Mouse (Mus musculus) stomach, embryonic 15.5 days (tissue): ENCODE results near the gene Myo1h. TPM values are rescaled to one million over a fixed set of nuclear protein-coding genes. Genes with fewer than 3 reads are reported as not detected.

ENCODE experiments used
- ATAC-seq: fragments of 200-750 bp; cut with Nextera tagmentation; 2 replicates; pipeline ENCODE4 v1.8.0; 2017; ENCODE audit warnings: low read depth, moderate number of reproducible peaks, moderate TSS enrichment; ENCODE audit not compliant: insufficient read depth, low FRiP score
- H3K27ac ChIP-seq: fragments of 300-500 bp; sonication (generic); 2 replicates; pipeline ENCODE4 v1.5.1; 2015; ENCODE audit warnings: mild to moderate bottlenecking, inconsistent platforms
- H3K27me3 ChIP-seq: fragments of 300-500 bp; sonication (generic); replicated peaks from 2 replicates; pipeline ENCODE4 v1.6.1; 2015; ENCODE audit warnings: inconsistent platforms
- H3K36me3 ChIP-seq: fragments of 300-500 bp; sonication (generic); 2 replicates; pipeline ENCODE4 v1.6.1; 2015; ENCODE audit warnings: inconsistent platforms
- H3K4me1 ChIP-seq: fragments of 300-500 bp; sonication (generic); 2 replicates; pipeline ENCODE4 v1.6.1; 2015; ENCODE audit warnings: inconsistent platforms
- H3K4me2 ChIP-seq: fragments of 300-500 bp; sonication (generic); 2 replicates; pipeline ENCODE4 v1.6.1; 2015; ENCODE audit warnings: mild to moderate bottlenecking, inconsistent platforms
- H3K4me3 ChIP-seq: fragments of 300-500 bp; sonication (generic); replicated peaks from 2 replicates; pipeline ENCODE4 v1.5.1; 2015; ENCODE audit warnings: inconsistent platforms
- H3K9ac ChIP-seq: fragments of 300-500 bp; sonication (generic); 2 replicates; pipeline ENCODE4 v1.6.1; 2015; ENCODE audit warnings: inconsistent platforms
- H3K9me3 ChIP-seq: fragments of 300-500 bp; sonication (generic); 2 replicates; pipeline ENCODE4 v1.6.1; 2016; ENCODE audit warnings: inconsistent platforms
- WGBS: fragments of 180-500 bp; shearing (Covaris S2); methylation state at CpG from one replicate; pipeline ENCODE4 v1.1.7; 2015; 5-methylcytosine and 5-hydroxymethylcytosine counted together
- polyA plus RNA-seq: library from polyadenylated mRNA; unstranded; fragments of >200 nt; fragmentation: Nextera tagmentation; extraction: Ambion mirVana; gene quantifications from 2 replicates; pipeline ENCODE4 v1.2.1, GENCODE M21; 2015

Gene Myo1h
- polyA plus RNA-seq, 1 experiment from 2014 or later = 5.5 TPM

GRCm38 (mm10) chr5:114298212-114298894 lies 9.4 kb downstream of the Myo1h start:
- Histone ChIP-seq H3K4me1 (peaks cover 6% of the 10 kb centered on the region; the same call in 1 of the 2 replicates), H3K4me2 (no peak overlapping the region), H3K9ac (no peak overlapping the region), H3K27me3 (no peaks in the 10 kb centered on the region), H3K4me3 (no peak overlapping the region), H3K36me3 (no peaks in the 10 kb centered on the region), H3K27ac (no peak overlapping the region), H3K9me3 (no peaks in the 10 kb centered on the region)
- WGBS = 50% methylated on average over 18 of the region's 18 CpGs
- no peak for ATAC-seq

- no peaks in the 10 kb centered on the region for H3K27me3 ChIP-seq
- H3K9me3 ChIP-seq = no peaks in the 10 kb centered on the region
- no peak overlapping the region for H3K4me3 ChIP-seq
- no peak overlapping the region for H3K9ac ChIP-seq
- no peak overlapping the region for H3K4me2 ChIP-seq
- no peak overlapping the region for H3K27ac ChIP-seq
- H3K36me3 ChIP-seq = no peaks in the 10 kb centered on the region
- no peak for ATAC-seq
- H3K4me1 ChIP-seq = peaks cover 6% of the 10 kb centered on the region; the same call in 1 of the 2 replicates
- 66% methylated on average over 22 of the region's 22 CpGs for WGBS
Observed at GRCm38 (mm10) chr5:114299156-114299855, 10.3 kb downstream of the Myo1h start.

GRCm38 (mm10) chr5:114299883-114300610 lies 11.1 kb downstream of the Myo1h start:
- 85% methylated on average over 24 of the region's 24 CpGs for WGBS
- Histone ChIP-seq H3K27ac (no peak overlapping the region), H3K36me3 (no peaks in the 10 kb centered on the region), H3K4me1 (peaks cover 6% of the 10 kb centered on the region; the same call in 1 of the 2 replicates), H3K9me3 (no peaks in the 10 kb centered on the region), H3K27me3 (no peaks in the 10 kb centered on the region), H3K4me3 (no peak overlapping the region), H3K4me2 (no peak overlapping the region), H3K9ac (no peak overlapping the region)
- no peak for ATAC-seq

GRCm38 (mm10) chr5:114303166-114303565 lies 14.2 kb downstream of the Myo1h start:
- Histone ChIP-seq H3K27ac (no peak overlapping the region), H3K4me2 (no peak overlapping the region), H3K4me1 (peaks cover 5% of the 10 kb centered on the region; the same call in 1 of the 2 replicates), H3K9ac (no peak overlapping the region), H3K4me3 (no peak overlapping the region), H3K27me3 (no peaks in the 10 kb centered on the region), H3K9me3 (no peaks in the 10 kb centered on the region), H3K36me3 (no peaks in the 10 kb centered on the region)
- WGBS = 72% methylated on average over 6 of the region's 6 CpGs
- ATAC-seq = no peak

- H3K27ac ChIP-seq = no peak overlapping the region
- no peak overlapping the region for H3K9ac ChIP-seq
- no peak for ATAC-seq
- 51% methylated on average over 5 of the region's 5 CpGs for WGBS
- H3K36me3 ChIP-seq = no peaks in the 10 kb centered on the region
- no peaks in the 10 kb centered on the region for H3K27me3 ChIP-seq
- no peak overlapping the region for H3K4me2 ChIP-seq
- H3K9me3 ChIP-seq = no peaks in the 10 kb centered on the region
- H3K4me1 ChIP-seq = peaks cover 6% of the 10 kb centered on the region
- H3K4me3 ChIP-seq = no peak overlapping the region
Observed at GRCm38 (mm10) chr5:114306496-114306895, 17.5 kb downstream of the Myo1h start.

- Histone ChIP-seq H3K4me2 (peak overlapping the region; percentile 51), H3K27ac (no peak overlapping the region), H3K9ac (no peak overlapping the region), H3K27me3 (no peaks in the 10 kb centered on the region), H3K4me3 (peak overlapping the region; percentile 26), H3K9me3 (no peaks in the 10 kb centered on the region), H3K4me1 (peaks cover 6% of the 10 kb centered on the region), H3K36me3 (no peaks in the 10 kb centered on the region)
- WGBS = 29% methylated on average over 18 of the region's 18 CpGs
- no peak for ATAC-seq
Observed at GRCm38 (mm10) chr5:114308765-114309679, 20.1 kb downstream of the Myo1h start.

- H3K4me3 ChIP-seq = peak overlapping the region; percentile 26
- no peak for ATAC-seq
- peaks cover 6% of the 10 kb centered on the region for H3K4me1 ChIP-seq
- H3K36me3 ChIP-seq = no peaks in the 10 kb centered on the region
- peak overlapping the region; percentile 51 for H3K4me2 ChIP-seq
- H3K9me3 ChIP-seq = no peaks in the 10 kb centered on the region
- no peak overlapping the region for H3K9ac ChIP-seq
- H3K27ac ChIP-seq = no peak overlapping the region
- no peaks in the 10 kb centered on the region for H3K27me3 ChIP-seq
- 16% methylated on average over 11 of the region's 11 CpGs for WGBS
Observed at GRCm38 (mm10) chr5:114309680-114310036, 20.7 kb downstream of the Myo1h start.

GRCm38 (mm10) chr5:114323105-114323790 lies 34.3 kb downstream of the Myo1h start:
- ATAC-seq = no peak
- H3K36me3 ChIP-seq = no peaks in the 10 kb centered on the region
- no peak overlapping the region for H3K4me3 ChIP-seq

GRCm38 (mm10) chr5:114323791-114324507 lies 35.0 kb downstream of the Myo1h start:
- no peaks in the 10 kb centered on the region for H3K27me3 ChIP-seq
- H3K4me2 ChIP-seq = peak overlapping the region; percentile 25
- no peak overlapping the region for H3K9ac ChIP-seq
- peak; percentile 31; the same call in 1 of the 2 replicates for ATAC-seq
- WGBS = 17% methylated on average over 16 of the region's 16 CpGs
- no peak overlapping the region for H3K4me3 ChIP-seq
- H3K36me3 ChIP-seq = no peaks in the 10 kb centered on the region
- no peaks in the 10 kb centered on the region for H3K9me3 ChIP-seq
- H3K4me1 ChIP-seq = no peaks in the 10 kb centered on the region
- no peak overlapping the region for H3K27ac ChIP-seq

More at GRCm38 (mm10) chr5:114323105-114323790, 34.3 kb downstream of the Myo1h start:
- Histone ChIP-seq H3K4me1 (no peaks in the 10 kb centered on the region), H3K4me2 (peak overlapping the region; percentile 25; the same call in 1 of the 2 replicates), H3K9me3 (no peaks in the 10 kb centered on the region), H3K27ac (no peak overlapping the region), H3K27me3 (no peaks in the 10 kb centered on the region), H3K9ac (no peak overlapping the region)
- 53% methylated on average over 25 of the region's 25 CpGs for WGBS

- no peaks in the 10 kb centered on the region for H3K36me3 ChIP-seq
- no peaks in the 10 kb centered on the region for H3K9me3 ChIP-seq
- no peaks in the 10 kb centered on the region for H3K4me1 ChIP-seq
- ATAC-seq = no peak
- no peak overlapping the region for H3K27ac ChIP-seq
- no peak overlapping the region for H3K4me2 ChIP-seq
- H3K9ac ChIP-seq = no peak overlapping the region
- no peaks in the 10 kb centered on the region for H3K27me3 ChIP-seq
- H3K4me3 ChIP-seq = no peak overlapping the region
- 64% methylated on average over 5 of the region's 5 CpGs for WGBS
Observed at GRCm38 (mm10) chr5:114342996-114343395, 54.0 kb downstream of the Myo1h start.
